Mouse (Mus musculus) erythroblast, embryonic 14.5 days (primary cell): ENCODE results near the gene Vmn2r84. TPM values are rescaled to one million over a fixed set of nuclear protein-coding genes. Genes with fewer than 3 reads are reported as not detected.
"Not testable (repeated sequence)": the region's sequence is repeated elsewhere in the genome, so short reads cannot be mapped to it uniquely, and the experiment has no call there.

Experiments
- H3K27me3 ChIP-seq: 2 replicates; pipeline ENCODE4 v1.6.1; 2012; ENCODE audit warnings: inconsistent platforms; ENCODE audit not compliant: control insufficient read depth
- H3K36me3 ChIP-seq: 2 replicates; pipeline ENCODE4 v1.6.1; 2012; ENCODE audit warnings: mild to moderate bottlenecking, inconsistent platforms; ENCODE audit not compliant: control insufficient read depth
- H3K4me1 ChIP-seq: 2 replicates; pipeline ENCODE4 v1.6.1; 2012; ENCODE audit warnings: inconsistent platforms; ENCODE audit not compliant: control insufficient read depth
- H3K4me3 ChIP-seq: replicated peaks from 2 replicates; pipeline ENCODE3; 2012; ENCODE audit warnings: moderate library complexity, mild to moderate bottlenecking, inconsistent platforms
- H3K9me3 ChIP-seq: 2 replicates; pipeline ENCODE4 v1.6.1; 2012; ENCODE audit warnings: low read length, inconsistent platforms, mixed read lengths; ENCODE audit not compliant: control insufficient read depth
- GATA1 ChIP-seq: IDR thresholded peaks from 2 replicates; pipeline ENCODE4 v1.6.1; 2012; ENCODE audit warnings: low read length, inconsistent platforms, mixed read lengths
- TAL1 ChIP-seq: IDR thresholded peaks from 3 replicates; pipeline ENCODE4 v1.6.1; 2012; ENCODE audit warnings: low read length, inconsistent platforms, mixed read lengths
- polyA plus RNA-seq: library from polyadenylated mRNA; stranded (reverse); fragments of >175 nt; gene quantifications from 2 replicates; pipeline ENCODE4 v1.2.3, GENCODE M21; 2012

The Vmn2r84 gene
- polyA plus RNA-seq, 1 experiment, result not detected

DNA sequence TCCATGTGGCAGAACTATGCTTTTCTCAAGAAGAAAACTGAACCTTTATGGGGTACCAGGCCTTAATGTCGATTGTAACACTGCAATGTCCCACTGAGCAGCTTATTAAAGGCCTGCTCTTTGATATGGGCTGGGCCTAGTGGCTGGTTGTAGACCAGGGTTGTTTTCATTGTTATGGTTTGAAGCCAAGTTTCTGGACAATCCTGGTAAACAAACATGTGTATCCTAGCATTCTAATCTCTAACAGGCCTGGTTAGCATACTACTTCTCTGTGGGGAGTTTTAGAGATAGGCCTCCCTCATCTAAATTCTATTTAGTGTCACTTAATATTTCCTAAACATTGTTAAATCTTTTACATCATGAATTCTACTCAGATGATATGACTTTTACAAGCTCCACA lies 22.5 kb downstream of the Vmn2r84 start:
- Histone ChIP-seq H3K4me1 (no peaks in the 10 kb centered on the region; the same call in 1 of the 2 replicates), H3K4me3 (no peak overlapping the region)

DNA sequence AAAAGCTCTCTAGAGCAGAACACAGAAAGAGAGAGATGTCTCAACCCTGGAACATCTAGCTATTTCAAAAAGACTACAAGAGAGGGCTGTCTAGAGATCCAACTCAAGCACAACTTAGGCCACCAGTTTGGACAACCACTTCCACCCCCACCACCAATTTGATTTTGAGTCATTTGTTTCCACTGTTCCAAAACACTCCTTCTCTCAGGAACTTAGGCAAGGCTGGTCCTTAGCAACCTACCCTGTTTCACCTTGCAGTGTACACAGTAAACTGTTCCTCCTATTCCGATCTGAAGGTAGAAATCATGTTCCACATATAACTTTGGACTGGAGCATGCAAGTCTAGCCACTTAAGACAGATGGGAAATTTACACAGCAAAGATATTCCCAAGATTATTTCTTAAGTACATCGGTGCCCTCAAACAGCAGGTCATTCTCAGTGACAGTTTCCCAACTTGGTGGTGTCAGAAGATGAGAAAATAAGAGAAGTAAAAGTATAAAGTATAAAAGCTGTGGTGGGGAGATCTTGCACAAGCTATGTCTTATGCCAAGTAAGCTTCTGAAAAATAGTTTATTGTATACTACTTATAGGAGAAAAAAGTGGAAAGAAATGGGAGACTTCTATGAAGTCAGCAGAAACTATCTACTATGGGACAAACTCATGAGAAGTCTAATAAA lies 24.0 kb downstream of the Vmn2r84 start:
- no peaks in the 10 kb centered on the region; the same call in 1 of the 2 replicates for H3K4me1 ChIP-seq
- H3K4me3 ChIP-seq, result no peak overlapping the region
- TF ChIP-seq TAL1 (no peak), GATA1 (no peak)
- no peaks in the 10 kb centered on the region for H3K36me3 ChIP-seq
- H3K27me3 ChIP-seq, result no peaks in the 10 kb centered on the region
- no peaks in the 10 kb centered on the region for H3K9me3 ChIP-seq

More for the DNA sequence above, 22.5 kb downstream of the Vmn2r84 start:
- TF ChIP-seq TAL1 (no peak), GATA1 (no peak)
- H3K27me3 ChIP-seq, result no peaks in the 10 kb centered on the region
- H3K36me3 ChIP-seq, result no peaks in the 10 kb centered on the region
- H3K9me3 ChIP-seq, result no peaks in the 10 kb centered on the region

DNA sequence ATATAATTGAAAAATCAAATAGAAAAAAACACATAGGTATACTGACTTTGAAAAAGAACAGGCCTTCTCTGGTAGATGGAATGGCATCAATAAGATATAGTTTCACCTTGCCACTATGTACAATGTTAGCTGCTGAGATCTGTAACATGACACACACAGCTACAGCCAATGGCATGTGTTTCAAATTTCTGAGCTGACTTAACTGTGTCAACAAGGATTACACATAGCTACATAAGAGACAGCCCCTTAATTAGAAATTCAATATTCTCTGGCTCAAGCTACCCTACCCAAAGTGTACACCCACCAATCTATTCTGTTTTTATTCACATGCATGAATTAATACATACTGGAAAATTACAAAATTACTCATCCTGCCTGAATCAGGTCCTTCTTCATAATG lies 25.7 kb downstream of the Vmn2r84 start:
- no peaks in the 10 kb centered on the region for H3K27me3 ChIP-seq
- no peak for TF ChIP-seq GATA1
- no peaks in the 10 kb centered on the region; the same call in 1 of the 2 replicates for H3K4me1 ChIP-seq
- no peaks in the 10 kb centered on the region for H3K9me3 ChIP-seq
- no peaks in the 10 kb centered on the region for H3K36me3 ChIP-seq
- H3K4me3 ChIP-seq, result no peak overlapping the region

DNA sequence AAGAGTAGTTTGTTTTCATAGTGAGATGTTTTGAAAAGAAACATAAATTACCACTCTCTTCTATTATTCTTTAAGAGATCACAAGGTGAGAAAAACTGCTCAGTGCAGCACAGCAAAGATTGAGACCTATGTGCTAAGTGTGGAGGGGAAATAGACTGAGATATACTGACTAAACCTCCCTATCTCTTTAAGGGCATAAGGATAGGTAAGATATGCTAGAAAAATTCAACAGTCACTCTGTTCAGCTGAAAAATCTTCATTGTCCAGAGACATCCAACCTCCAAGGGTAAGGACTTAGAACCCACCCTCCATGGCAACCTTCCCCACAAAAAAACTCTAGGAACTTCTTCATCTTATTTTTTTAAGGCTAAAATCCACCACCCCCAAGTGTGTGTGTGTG lies 29.4 kb downstream of the Vmn2r84 start:
- Histone ChIP-seq H3K36me3 (no peaks in the 10 kb centered on the region), H3K27me3 (no peaks in the 10 kb centered on the region), H3K9me3 (no peaks in the 10 kb centered on the region), H3K4me3 (no peak overlapping the region), H3K4me1 (no peaks in the 10 kb centered on the region)
- TF ChIP-seq TAL1 (no peak), GATA1 (no peak)

DNA sequence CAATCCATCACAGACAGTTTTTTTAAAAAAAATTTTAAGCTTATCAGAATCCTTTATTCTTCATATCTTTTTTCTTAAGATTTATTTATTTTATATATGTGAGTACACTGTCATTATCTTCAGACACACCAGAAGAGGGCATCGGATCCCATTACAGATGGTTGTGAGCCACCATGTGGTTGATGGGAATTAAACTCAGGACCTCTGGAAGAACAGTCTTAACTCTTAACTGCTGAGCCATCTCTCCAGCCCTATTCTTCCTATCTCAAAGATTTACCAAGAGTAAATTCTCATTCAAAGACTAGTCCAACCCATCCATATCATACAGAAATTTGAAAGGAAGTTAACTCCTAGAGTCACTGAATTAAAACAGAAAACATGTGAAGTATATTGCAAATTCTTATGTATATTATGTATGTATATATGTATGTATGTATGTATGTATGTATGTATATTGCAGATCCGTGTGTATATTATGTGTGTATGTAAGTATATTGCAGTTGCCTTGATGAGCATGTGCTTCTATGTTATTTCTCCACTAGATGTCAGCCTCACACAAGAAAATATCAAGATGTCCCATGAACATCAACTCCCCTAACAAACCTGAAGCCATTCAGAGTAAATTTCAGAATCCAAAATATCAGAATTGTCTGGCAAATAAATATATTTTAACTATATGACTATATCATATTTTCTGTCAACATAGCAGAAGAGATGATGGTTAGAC lies 30.5 kb downstream of the Vmn2r84 start:
- H3K27me3 ChIP-seq, result no peaks in the 10 kb centered on the region
- TF ChIP-seq GATA1 (no peak), TAL1 (no peak)
- H3K36me3 ChIP-seq, result no peaks in the 10 kb centered on the region
- H3K9me3 ChIP-seq, result no peaks in the 10 kb centered on the region
- no peak overlapping the region for H3K4me3 ChIP-seq
- no peaks in the 10 kb centered on the region for H3K4me1 ChIP-seq

DNA sequence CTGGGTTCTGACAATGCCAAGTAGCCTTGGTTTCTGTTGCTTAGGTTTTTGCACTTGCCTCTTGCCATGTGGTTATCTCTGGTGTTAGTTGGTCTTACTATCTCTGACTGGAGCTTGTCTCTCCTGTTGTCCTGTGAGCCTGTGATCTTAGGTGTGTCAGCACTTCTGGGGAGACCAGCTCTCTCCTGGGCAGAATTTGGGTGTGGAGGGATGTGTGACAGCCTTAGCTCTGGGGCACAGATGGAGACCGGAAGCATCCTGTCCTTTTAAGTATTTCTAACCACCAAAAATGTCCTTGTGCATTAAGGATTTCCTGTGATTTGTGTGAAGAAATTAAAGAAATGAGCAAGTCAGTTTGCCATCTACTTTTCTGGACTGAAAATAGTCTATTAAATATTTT lies 50.1 kb downstream of the Vmn2r84 start:
- TF ChIP-seq GATA1 (no peak), TAL1 (no peak)
- no peaks in the 10 kb centered on the region for H3K4me1 ChIP-seq

DNA sequence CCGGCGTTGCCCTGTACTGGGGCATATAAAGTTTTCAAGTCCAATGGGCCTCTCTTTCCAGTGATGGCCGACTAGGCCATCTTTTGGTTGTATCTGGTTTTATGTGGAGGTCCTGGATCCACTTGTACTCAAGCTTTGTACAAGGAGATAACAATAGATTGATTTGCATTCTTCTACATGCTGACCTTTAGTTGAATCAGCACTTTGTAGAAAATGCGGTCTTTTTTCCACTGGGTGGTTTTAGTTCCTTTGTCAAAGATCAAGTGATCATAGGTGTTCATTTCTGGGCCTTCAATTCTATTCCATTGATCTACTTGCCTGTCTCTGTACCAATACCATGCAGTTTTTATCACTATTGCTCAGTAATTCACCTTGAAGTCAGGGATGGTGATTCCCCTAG lies 54.1 kb downstream of the Vmn2r84 start:
- not testable (repeated sequence) for H3K9me3 ChIP-seq, H3K36me3 ChIP-seq, H3K4me3 ChIP-seq, H3K4me1 ChIP-seq, H3K27me3 ChIP-seq

More for the DNA sequence above, 50.1 kb downstream of the Vmn2r84 start:
- Histone ChIP-seq H3K9me3 (no peaks in the 10 kb centered on the region), H3K4me3 (no peak overlapping the region), H3K36me3 (no peaks in the 10 kb centered on the region), H3K27me3 (no peaks in the 10 kb centered on the region)

DNA sequence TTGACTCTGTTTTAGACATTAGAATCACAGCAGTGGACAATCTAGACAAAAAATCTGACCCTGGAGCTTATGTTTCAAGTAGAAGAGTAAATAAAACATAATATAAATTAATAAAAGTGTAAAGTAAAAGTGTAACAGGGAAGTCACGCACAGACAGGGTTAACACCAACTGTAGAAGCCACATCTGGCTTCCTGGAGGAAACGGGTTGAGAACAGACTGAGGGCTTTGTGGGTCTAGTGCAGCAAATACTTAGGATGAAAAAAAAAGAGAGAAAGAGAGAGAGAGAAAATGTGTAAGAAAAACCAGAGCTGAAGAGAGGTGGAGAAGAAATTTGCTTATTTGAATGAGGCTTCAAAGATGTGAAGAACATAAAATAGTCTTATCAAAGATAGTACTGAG lies 56.6 kb downstream of the Vmn2r84 start:
- H3K9me3 ChIP-seq, result no peaks in the 10 kb centered on the region
- no peaks in the 10 kb centered on the region for H3K27me3 ChIP-seq
- H3K4me1 ChIP-seq, result no peaks in the 10 kb centered on the region
- no peaks in the 10 kb centered on the region for H3K36me3 ChIP-seq
- H3K4me3 ChIP-seq, result no peak overlapping the region
- no peak for TF ChIP-seq TAL1
- TF ChIP-seq GATA1, result no peak

DNA sequence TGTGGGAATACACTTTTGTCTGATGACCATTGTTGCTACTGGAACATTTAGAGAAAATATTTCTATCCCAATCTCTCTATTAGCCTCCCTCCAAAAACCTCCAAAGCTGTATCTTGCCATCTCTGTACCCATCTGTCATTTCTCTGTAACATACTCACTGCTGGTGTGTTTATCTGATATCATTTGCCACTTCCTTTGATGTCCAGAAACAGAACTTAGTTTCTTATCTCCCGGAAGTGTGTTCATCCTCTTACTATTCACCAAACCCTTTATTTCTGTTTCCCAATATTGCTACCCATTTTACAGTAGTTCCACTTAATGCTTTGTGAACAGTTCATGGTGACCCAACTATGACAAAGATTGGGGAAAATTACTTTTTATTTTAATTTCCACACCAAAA lies 57.7 kb downstream of the Vmn2r84 start:
- no peak for TF ChIP-seq TAL1
- no peak for TF ChIP-seq GATA1
- Histone ChIP-seq H3K27me3 (no peaks in the 10 kb centered on the region), H3K36me3 (no peaks in the 10 kb centered on the region), H3K9me3 (no peaks in the 10 kb centered on the region), H3K4me3 (no peak overlapping the region), H3K4me1 (no peaks in the 10 kb centered on the region)
